In the genomic region with DNA sequence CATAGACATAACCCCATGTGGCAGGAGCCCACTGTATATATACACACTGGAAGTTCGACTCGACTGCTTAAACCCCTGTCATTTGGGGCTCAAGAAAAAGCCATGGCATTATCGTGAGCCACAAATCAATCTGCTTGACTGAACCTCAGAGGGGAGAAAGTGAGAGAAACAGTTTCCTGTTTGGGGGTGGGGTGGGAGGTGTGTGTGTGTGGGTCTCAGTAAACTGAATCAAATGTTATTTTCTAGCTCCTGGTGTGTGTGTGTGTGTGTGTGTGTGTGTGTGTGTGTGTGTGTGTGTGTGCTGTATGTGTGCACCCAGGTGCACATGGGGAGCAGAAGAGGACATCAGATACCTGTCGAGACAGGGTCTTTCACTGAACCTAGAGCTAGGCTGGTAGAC, we compare ENCODE assay signal across 29 mouse cellular contexts. TPM values are rescaled to one million over a fixed set of nuclear protein-coding genes. Genes with fewer than 3 reads are reported as not detected.
DNase-seq lines count a peak whose midpoint lies in the region; ATAC-seq and TF ChIP-seq lines count a peak whose summit lies in the region.
"Had no signal": no experiment of that assay in that cellular context is flagged by ENCODE, and none has a peak within 500 bp of the region (broad histone marks: within the 10 kb centered on the region; RNA-seq: fewer than 3 reads in every experiment).

No protein-coding gene starts in this region.

- no peaks in the 10 kb centered on the region for H3K27me3 ChIP-seq in testis, adult 2 months (ENCODE audit: control insufficient read depth, insufficient read depth, low read length)
- H3K27me3 ChIP-seq in hindbrain, embryonic 12.5 days: no peaks in the 10 kb centered on the region
- H3K27me3 ChIP-seq: liver, embryonic 12.5 days; midbrain, embryonic 13.5 days had no signal

- H3K9me3 ChIP-seq in hindbrain, embryonic 12.5 days (replicated peaks): no peaks in the 10 kb centered on the region
- H3K9me3 ChIP-seq: G1E; hindbrain, embryonic 10.5 days; intestine, embryonic 15.5 days; liver, embryonic 12.5 days; midbrain, embryonic 13.5 days had no signal

- TF ChIP-seq CTCF in testis, adult 2 months (IDR thresholded peaks at IDR 0.05; ENCODE audit: control insufficient read depth, insufficient read depth, insufficient replicate concordance, low read depth, low read length): no peak

- WGBS in hindbrain, embryonic 12.5 days: 73% methylated on average over 4 of the region's 4 CpGs

- no peak for TF ChIP-seq POLR2A in testis, adult 2 months (IDR thresholded peaks at IDR 0.05; ENCODE audit: control insufficient read depth, low read depth, low read length)

- DNase-seq in testis, postnatal 14 days (ENCODE audit: low spot score): no peak
- DNase-seq in induced T-regulatory cell, adult 2 months (ENCODE audit: low read depth): peak; percentile 63
- DNase-seq in thymus, postnatal 36 days: peak; percentile 38 to 43
- DNase-seq in cerebellum, postnatal 36 days: no peak
- DNase-seq in retina, embryonic 14.5 days (ENCODE audit: low spot score): no peak
- DNase-seq: adrenal gland, postnatal 36 days; cerebellum, adult 8-10 months; cerebellum, postnatal 25 days; gastrocnemius, postnatal 14 days; heart, postnatal 14 days; kidney, adult 2 months; kidney, postnatal 4 days; left cerebral cortex, postnatal 4 days; lung, adult 18-20 months had no signal

- no peak overlapping the region for H3K4me2 ChIP-seq in hindbrain, embryonic 12.5 days (replicated peaks)
- H3K4me2 ChIP-seq: intestine, embryonic 15.5 days; liver, embryonic 12.5 days; midbrain, embryonic 13.5 days had no signal

- no peaks in the 10 kb centered on the region for H3K36me3 ChIP-seq in testis, adult 2 months (ENCODE audit: control insufficient read depth, insufficient read depth, low read length)
- H3K36me3 ChIP-seq in hindbrain, embryonic 12.5 days: no peaks in the 10 kb centered on the region
- H3K36me3 ChIP-seq: G1E; hindbrain, embryonic 10.5 days; intestine, embryonic 15.5 days; liver, embryonic 12.5 days; midbrain, embryonic 13.5 days had no signal

- no peak overlapping the region for H3K27ac ChIP-seq in testis, adult 2 months (ENCODE audit: control insufficient read depth, insufficient read depth, low read depth, low read length)
- H3K27ac ChIP-seq in hindbrain, embryonic 12.5 days: no peak overlapping the region
- H3K27ac ChIP-seq: hindbrain, embryonic 10.5 days; intestine, embryonic 15.5 days; kidney, postnatal 0 days; liver, embryonic 12.5 days; macrophage; midbrain, embryonic 13.5 days had no signal

- H3K4me3 ChIP-seq in testis, adult 2 months (ENCODE audit: control insufficient read depth, low read depth, low read length): peak overlapping the region; percentile 47
- no peak overlapping the region for H3K4me3 ChIP-seq in hindbrain, embryonic 12.5 days
- H3K4me3 ChIP-seq: hindbrain, embryonic 10.5 days; intestine, embryonic 15.5 days; liver, embryonic 12.5 days; midbrain, embryonic 13.5 days had no signal

- no peaks in the 10 kb centered on the region for H3K4me1 ChIP-seq in testis, adult 2 months (ENCODE audit: control insufficient read depth, insufficient read depth, low read length)
- H3K4me1 ChIP-seq in hindbrain, embryonic 12.5 days: no peaks in the 10 kb centered on the region
- H3K4me1 ChIP-seq: intestine, embryonic 15.5 days; liver, embryonic 12.5 days; midbrain, embryonic 13.5 days had no signal

- no peak overlapping the region for H3K9ac ChIP-seq in hindbrain, embryonic 12.5 days
- H3K9ac ChIP-seq: intestine, embryonic 15.5 days; liver, embryonic 12.5 days; midbrain, embryonic 13.5 days had no signal

- peak; percentile 38 for ATAC-seq in CD4-positive, CD25-positive, alpha-beta regulatory T cell, adult 4 months
- ATAC-seq in hindbrain, embryonic 12.5 days (ENCODE audit: low FRiP score): no peak
- ATAC-seq: forebrain, embryonic 14.5 days; hindbrain, embryonic 16.5 days; intestine, embryonic 15.5 days; liver, embryonic 12.5 days; lung, postnatal 0 days; midbrain, embryonic 13.5 days; Patski had no signal

RNA-seq across cellular contexts. Expression of gene Traf1, which starts 8.6 kb away (rescaled TPM):
- 6.5 and 9.4 TPM in 2 replicates for polyA plus RNA-seq in testis, adult 2 months (2012; rRNA removed)
- polyA plus RNA-seq in CD4-positive, CD25-positive, alpha-beta regulatory T cell, adult 4 months (2017; shearing (Covaris generic)): 100 to 1,000 TPM; 300 to 441 TPM
- polyA plus RNA-seq in hindbrain, embryonic 12.5 days (2016; fragmentation: Nextera tagmentation; extraction: Ambion mirVana): 1.1 and 2.3 TPM in 2 replicates
- polyA plus RNA-seq: G1E; neural tube, embryonic 11.5 days had no signal

RNA-seq across cellular contexts. Expression of gene Phf19, which starts 39.2 kb away (rescaled TPM):
- 0.21 and 0.91 TPM in 2 replicates for polyA plus RNA-seq in testis, adult 2 months (2012; rRNA removed)
- polyA plus RNA-seq in CD4-positive, CD25-positive, alpha-beta regulatory T cell, adult 4 months (2017; shearing (Covaris generic)): 1 to 10 TPM; 1.9 TPM
- polyA plus RNA-seq in hindbrain, embryonic 12.5 days (2016; fragmentation: Nextera tagmentation; extraction: Ambion mirVana): 1.6 TPM in 2 replicates

Comparison
In these comparisons a context has a peak if more than half of its experiments do, and no peak if none do; other contexts are left out.
1. DNase-seq: peak in induced T-regulatory cell, adult 2 months (single experiment) and thymus, postnatal 36 days (2 of 2); none in testis, postnatal 14 days (single experiment), cerebellum, postnatal 36 days (0 of 2) and retina, embryonic 14.5 days (single experiment).
2. RNA of gene Traf1, which starts 8.6 kb away (polyA plus RNA-seq): 300 to 441 TPM in CD4-positive, CD25-positive, alpha-beta regulatory T cell, adult 4 months; 6.5 to 9.4 TPM in testis, adult 2 months and 1.1 to 2.3 TPM in hindbrain, embryonic 12.5 days; every median in the first group is over 10 times any median in the second.